Mouse (Mus musculus): Measurements from ENCODE around the gene 2810459M11Rik. TPM values are rescaled to one million over a fixed set of nuclear protein-coding genes. Genes with fewer than 3 reads are reported as not detected.

The 2810459M11Rik gene
- total RNA-seq (2014; fragmentation: Nextera tagmentation) (not detected in 2 replicates), total RNA-seq (2017) (not detected in 2 replicates)

- ATAC-seq (replicated peaks; ENCODE audit: poor library complexity, severe bottlenecking), result peak; percentile 63
These were observed at the start of gene 2810459M11Rik for GRCm38 (mm10) chr1:86045848-86046805. Gene 2810459M11Rik (plus strand): TSS chr1:86045863.

DNA sequence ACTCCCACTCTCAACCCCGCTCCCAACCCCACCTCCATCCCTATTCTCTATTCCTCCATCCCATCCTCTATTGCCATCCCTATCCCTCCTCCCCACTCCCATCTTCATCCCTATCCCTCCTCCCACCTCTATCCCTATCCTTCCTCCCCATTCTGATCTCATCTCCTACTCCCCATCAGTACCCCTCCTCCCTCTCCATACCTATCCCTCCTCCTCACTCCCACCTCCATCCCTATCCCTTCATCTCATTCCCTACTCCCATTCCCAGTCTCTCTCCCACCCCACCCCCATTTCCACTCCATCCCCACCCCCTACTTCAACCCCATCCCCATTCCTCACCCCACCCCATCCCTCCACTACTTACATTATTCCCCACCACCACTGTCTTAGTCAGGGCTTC is 48.4 kb upstream of the 2810459M11Rik start:
- ATAC-seq (replicated peaks; ENCODE audit: poor library complexity, severe bottlenecking), result no peak

GRCm38 (mm10) chr1:85998012-85998411 is 47.7 kb upstream of the 2810459M11Rik start:
- ATAC-seq (replicated peaks; ENCODE audit: poor library complexity, severe bottlenecking), result no peak

DNA sequence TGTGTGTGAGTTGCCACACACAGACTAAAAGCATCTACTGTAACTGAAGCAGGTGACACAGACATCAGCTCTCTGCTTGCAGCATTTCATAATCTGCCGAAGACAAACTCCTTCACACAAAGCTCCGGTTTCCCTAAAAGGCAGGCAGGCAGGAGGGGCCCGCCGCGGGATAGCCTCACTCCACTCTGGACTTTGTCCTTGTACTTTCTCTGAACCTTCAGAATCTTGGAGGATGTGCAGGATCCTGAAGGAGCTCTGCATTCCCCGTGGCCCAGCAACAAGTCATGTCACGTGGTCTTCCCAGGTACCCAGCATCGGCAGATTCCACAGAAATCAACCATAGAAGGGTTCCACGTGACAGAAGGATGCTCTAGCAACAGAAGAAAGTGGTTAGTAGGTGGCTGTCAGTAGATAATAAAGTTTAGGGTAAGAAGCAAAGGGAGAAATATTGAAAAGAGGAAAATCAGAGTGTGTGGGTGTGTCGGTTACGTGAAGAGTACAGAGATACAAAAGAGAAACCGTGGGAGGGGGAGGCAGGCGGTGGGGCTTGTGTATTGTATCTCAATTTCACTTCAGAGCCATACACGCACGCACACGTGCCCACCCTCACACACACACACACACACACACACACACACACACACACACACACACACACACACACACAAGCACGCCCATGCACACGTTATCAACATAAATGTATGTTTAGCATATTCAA is 45.7 kb upstream of the 2810459M11Rik start:
- no peak for ATAC-seq (replicated peaks; ENCODE audit: poor library complexity, severe bottlenecking)

DNA sequence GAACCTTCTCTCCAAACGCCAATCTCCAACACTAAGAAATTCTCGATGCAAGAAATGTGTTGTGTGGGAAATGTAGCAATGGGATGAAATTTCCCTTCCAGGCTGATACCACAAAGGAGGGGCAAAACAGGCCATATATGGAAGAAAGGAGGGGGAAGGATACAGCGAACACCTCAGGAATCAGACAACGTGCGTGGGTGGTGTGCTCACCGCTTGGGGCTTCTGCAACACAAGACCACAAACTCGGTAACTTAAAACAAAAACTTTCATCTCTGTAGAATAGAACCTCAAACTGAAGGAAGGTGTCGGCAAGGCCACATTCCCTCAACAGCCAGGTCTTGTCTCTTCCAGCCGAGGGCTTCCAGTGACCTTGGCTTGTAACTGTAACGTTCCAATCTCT is 40.1 kb upstream of the 2810459M11Rik start:
- no peak for ATAC-seq (replicated peaks; ENCODE audit: poor library complexity, severe bottlenecking)

GRCm38 (mm10) chr1:86006040-86006439 is 39.6 kb upstream of the 2810459M11Rik start:
- ATAC-seq (replicated peaks; ENCODE audit: poor library complexity, severe bottlenecking), result no peak

DNA sequence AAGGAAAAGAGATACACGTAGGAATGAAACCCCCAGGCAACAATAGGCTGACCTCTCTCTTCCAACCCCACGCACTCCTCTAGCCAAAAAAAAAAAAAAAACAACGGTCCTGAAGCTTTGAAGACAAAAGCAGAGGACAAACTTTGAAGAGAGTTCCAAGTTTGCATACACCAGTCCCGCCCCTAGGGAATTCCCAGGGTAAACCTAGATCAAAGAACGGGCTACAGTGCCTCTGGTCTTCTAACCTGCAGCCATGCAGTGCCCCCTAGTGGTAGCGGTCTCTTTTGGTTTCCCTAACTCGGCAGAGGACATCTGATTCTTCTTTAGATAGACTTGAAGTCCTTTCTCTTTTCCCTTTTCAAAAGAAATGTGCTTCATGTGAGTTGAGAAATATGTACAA is 37.9 kb upstream of the 2810459M11Rik start:
- peak; percentile 87 for ATAC-seq (replicated peaks; ENCODE audit: poor library complexity, severe bottlenecking)

- ATAC-seq (replicated peaks; ENCODE audit: poor library complexity, severe bottlenecking), result peak; percentile 98
These were observed 29.9 kb upstream of the 2810459M11Rik start for GRCm38 (mm10) chr1:86015758-86016157.

GRCm38 (mm10) chr1:86016516-86016915 is 29.1 kb upstream of the 2810459M11Rik start, which contains the start of gene Spata3:
Gene Spata3 (plus strand): TSS chr1:86016816.
- no peak for ATAC-seq (replicated peaks; ENCODE audit: poor library complexity, severe bottlenecking)

DNA sequence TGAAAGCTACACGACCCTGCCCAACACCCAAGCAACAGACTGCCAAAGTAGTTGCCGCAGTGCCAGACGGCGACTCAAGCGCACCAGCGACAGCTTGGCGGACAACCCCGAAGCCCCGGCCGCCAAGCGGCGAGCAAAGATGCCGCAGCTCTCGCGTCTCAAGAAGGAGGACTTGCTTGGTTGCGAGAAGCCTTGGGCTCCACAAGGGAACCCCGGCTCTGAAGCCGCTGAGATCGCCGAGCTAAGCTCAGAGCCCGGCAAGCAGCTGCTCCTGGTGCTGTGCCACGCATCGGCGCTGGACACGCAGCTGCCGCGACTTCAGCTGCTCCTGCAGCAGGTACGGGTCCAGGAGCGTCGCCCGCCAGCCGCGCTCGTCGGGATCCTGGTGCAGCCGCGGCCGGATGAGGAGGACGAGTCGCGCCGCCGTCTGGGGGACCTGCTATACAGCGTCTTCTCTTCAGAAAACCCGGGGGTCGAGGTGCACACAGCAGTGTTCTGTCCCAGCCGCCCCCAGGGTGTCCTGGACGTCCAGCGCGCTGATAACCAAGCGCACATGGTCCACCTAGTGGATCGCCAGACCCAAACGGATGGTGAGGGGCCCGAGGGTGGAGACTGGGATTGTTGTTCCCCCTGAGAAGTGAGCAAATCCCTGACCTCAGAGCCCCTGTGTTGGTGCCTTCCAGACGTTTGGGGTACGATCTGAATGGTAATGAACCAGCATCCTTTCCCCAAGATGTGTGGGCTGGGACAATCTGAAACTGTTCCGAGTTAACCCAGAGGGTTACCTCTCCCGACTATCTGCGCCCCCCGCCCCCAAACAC is 27.2 kb upstream of the 2810459M11Rik start:
- peak; percentile 46 for ATAC-seq (replicated peaks; ENCODE audit: poor library complexity, severe bottlenecking)

GRCm38 (mm10) chr1:86021365-86021989 is 24.2 kb upstream of the 2810459M11Rik start:
- ATAC-seq (replicated peaks; ENCODE audit: poor library complexity, severe bottlenecking), result peak; percentile 70

DNA sequence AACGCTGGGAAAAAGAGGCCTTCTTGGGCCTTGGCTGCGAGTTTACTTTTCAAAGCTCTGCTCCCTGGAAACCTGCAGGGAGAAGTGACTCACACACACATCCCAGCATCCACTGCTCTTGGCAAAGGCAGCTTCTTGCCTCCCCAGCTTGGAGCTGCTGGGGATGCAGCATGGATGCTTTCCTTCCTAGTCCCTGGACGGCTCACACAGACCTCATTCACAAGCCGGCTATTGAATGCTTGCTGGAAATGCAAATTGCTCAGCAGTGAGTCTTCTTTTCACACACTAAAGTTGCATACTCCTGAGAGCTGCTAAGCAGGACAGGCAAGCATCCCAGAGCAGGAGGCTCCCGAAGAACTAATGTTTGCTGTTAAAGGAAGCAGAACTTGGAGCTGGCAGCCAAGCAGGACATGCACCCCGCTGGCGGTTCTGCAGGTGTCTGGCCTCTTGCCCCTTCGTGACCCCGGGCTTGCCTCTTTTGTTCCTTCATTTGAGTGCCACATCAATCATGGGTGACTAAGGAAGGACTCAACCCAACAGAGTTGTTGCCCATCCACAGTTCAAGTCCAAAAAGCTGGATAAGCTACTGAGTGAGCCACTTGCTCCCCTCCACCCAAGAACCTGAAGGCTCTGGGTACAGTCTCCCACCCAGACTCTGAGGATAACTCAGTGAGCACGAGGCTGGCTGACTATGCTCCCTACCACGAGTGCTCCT is 13.2 kb upstream of the 2810459M11Rik start:
- no peak for ATAC-seq (replicated peaks; ENCODE audit: poor library complexity, severe bottlenecking)

- peak; percentile 83 for ATAC-seq (replicated peaks; ENCODE audit: poor library complexity, severe bottlenecking)
These were observed 7.3 kb upstream of the 2810459M11Rik start for GRCm38 (mm10) chr1:86038191-86038951.

DNA sequence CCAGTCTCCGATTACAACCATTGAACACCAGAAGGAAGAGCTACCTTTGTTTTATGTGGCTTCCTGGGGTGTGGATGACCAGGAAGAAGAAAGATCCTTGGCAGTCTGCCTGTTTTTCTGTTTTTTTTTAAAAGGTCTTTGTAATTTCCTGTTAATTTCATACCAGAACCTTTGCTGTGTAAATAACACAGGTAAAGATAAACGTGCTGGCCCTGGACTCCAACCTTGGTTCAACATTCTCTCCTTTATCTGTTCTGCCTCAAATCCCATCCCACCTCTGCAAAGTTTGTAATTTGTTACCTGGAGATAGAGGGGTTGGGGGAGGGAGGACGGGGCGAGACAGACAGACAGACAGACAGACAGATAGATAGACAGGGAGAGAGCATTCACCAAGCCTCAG is 5.5 kb upstream of the 2810459M11Rik start:
- no peak for ATAC-seq (replicated peaks; ENCODE audit: poor library complexity, severe bottlenecking)

DNA sequence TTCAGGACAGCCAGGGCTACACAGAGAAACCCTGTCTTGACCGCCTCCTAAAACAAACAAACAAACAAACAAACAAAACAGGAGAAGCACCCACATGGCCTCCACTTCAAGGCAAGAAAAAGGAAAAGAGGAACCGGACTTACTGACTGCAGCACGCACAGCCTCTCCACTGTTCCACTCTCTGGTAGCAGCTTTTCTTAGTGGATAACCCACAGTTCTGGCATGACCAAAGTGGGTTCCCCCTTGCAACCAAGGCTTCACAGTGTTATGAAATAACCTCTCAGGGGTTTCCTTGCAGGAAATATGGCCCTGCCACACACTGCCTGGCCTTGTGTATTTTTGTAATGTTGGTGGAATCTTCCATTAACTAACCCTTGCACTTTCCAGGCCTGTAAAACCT is 4.8 kb upstream of the 2810459M11Rik start:
- peak; percentile 83 for ATAC-seq (replicated peaks; ENCODE audit: poor library complexity, severe bottlenecking)

DNA sequence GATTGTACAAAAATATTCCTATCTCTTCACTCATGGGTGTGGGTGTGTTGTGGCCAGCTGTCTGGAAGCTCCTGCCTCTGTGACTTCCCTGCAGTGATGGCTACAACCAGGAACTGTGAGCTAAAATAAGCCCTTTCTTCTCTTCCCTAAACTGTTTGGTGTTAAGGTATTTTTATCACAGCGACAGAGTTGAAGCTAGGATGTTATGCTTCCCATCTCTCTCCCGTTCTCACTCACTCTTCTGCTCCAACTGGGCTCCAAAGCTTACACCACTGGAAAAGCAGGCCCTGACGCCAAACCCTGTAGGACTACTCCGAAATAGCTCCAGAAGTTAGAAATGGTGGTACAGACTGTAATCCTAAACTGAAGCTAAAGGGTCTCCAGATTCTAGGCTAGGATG is 607 bp upstream of the 2810459M11Rik start:
- no peak for ATAC-seq (replicated peaks; ENCODE audit: poor library complexity, severe bottlenecking)

DNA sequence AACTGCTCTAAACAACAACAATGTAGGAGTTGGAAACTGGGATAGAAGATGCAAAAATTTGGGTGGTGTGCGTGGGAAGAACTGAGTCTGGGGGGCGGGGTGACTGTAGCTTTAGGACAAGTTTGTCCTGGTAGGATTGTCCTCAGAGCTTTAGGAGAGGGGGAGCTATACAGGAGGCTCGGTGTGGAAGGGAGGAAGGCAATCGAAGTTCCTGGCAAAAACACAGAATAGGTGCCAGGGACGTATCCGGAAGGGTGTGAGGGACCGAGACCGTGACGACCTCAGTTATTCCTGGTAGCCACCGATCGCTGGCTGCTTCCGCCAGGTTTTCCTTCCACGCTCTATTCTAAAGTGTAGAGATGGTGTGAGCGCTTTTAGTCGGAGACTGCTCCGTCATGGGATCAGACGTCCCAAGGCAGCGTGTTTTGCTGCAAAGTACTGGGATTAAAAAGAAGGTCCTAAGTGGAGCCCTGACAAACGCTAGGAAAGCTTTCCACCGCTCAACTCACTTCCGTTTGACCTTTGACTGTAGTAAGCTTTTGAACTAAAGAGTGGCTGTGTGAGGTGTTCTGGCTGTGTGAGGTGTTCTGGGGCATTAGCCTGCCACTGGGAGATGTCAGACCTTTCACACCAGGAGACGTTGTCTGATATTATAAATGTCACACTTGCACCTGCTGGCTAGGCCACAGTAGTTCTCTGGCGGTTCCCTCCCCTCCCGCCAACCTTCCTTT is 1.3 kb downstream of the 2810459M11Rik start:
- ATAC-seq (replicated peaks; ENCODE audit: poor library complexity, severe bottlenecking), result no peak

DNA sequence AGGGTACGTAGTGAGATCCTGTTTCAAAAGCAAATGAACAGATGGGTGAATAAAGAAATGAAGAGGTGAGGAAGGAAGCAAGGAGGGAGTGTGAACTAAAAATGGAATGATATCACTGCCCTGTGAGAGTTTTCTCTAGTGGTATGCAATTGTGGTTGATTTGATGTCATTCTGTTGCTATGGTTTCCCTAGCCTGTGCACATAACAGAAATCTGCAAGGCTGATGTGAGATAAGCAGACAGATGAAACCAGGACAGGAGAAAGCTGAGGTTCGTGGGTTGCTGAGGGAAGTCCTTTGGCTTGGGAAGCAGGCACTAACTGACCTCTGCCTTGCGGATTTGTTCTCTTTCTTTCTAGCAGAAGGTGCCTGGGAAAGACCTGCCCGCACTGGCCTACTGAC is 2.6 kb downstream of the 2810459M11Rik start:
- peak; percentile 36 for ATAC-seq (replicated peaks; ENCODE audit: poor library complexity, severe bottlenecking)
